Mouse (Mus musculus) cortical plate, adult 2 months (tissue): Measurements from ENCODE around the gene Rreb1.

ENCODE experiments used
- CTCF ChIP-seq: fragments of 200-500 bp; IDR thresholded peaks from 2 replicates; pipeline ENCODE4 v1.5.1; 2011; ENCODE audit warnings: mild to moderate bottlenecking, control low read depth, low read length; ENCODE audit not compliant: insufficient read depth; ENCODE audit errors: extremely low read depth
- POLR2A ChIP-seq: fragments of 200-500 bp; IDR thresholded peaks from 2 replicates; pipeline ENCODE4 v1.6.1; 2011; ENCODE audit warnings: mild to moderate bottlenecking, low read length, control low read depth; ENCODE audit not compliant: insufficient read depth; ENCODE audit errors: extremely low read depth

- peak; percentile 43; the same call in 1 of the 2 replicates for TF ChIP-seq CTCF
- no peak for TF ChIP-seq POLR2A
Measured at GRCm38 (mm10) chr13:37944306-37944705, 166.1 kb downstream of the Rreb1 start.
